ENCODE assay signal across 8 mouse cellular contexts in the genomic region with DNA sequence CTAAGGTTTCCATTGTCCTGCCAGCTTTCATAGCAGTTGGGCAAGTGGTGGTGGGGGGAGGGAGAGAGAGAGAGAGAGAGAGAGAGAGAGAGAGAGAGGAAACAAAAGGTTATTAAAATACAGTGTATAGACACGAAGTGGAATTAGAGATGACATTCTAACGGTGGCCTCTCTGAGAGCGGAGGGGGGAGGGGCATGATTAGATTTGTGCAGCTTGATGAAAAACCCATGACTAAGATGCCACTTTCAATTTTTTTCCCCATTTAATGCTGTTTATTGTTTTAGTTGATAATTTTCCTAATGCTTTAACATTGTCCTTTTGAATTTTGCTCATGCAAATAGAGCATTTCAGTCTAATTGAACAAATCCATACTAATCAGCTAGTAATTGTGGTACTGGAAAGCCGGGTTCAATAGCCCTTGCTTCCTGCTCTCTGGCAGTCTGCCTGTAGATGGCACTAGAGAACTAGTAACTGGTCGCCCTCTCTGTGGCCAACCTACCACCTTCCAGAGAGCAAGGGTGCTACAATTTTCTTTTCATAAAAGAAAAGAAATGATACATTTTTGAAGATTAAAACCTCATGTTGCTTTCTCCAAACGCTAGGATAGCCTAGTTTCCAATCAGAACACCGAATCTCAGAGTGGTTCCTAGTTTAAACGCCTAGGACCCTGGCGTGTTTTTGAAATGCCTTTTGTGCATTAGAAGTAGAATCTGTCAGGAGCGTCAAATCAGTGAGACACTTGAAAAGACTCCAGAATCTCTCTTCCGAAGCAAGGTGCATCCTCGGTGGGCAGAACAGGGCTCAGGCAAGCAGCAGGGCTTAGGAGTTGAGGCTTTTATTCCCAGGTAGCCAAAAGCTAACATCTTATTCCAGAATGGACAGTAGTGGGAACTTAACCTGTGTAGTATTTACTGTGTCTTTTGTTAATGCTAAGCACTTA. TPM values are rescaled to one million over a fixed set of nuclear protein-coding genes. Genes with fewer than 3 reads are reported as not detected.
A peak's percentile ranks its signal among the peaks of the same experiment; 100 is the strongest.
DNase-seq lines count a peak whose midpoint lies in the region; ATAC-seq lines count a peak whose summit lies in the region.
"Had no signal": no experiment of that assay in that cellular context is flagged by ENCODE, and none has a peak within 500 bp of the region (broad histone marks: within the 10 kb centered on the region; RNA-seq: fewer than 3 reads in every experiment).

No protein-coding gene starts in this region.

- H3K4me3 ChIP-seq in forebrain, embryonic 14.5 days (ENCODE audit: low read depth, low read length), result no peak overlapping the region
- H3K4me3 ChIP-seq: limb, embryonic 15.5 days had no signal

- peak overlapping the region; percentile 45; the same call in 1 of the 2 replicates for H3K27ac ChIP-seq in forebrain, embryonic 14.5 days (ENCODE audit: low read depth, low read length)
- H3K27ac ChIP-seq: limb, embryonic 15.5 days had no signal

- no peaks in the 10 kb centered on the region for H3K27me3 ChIP-seq in forebrain, embryonic 14.5 days (replicated peaks; ENCODE audit: control insufficient read depth, insufficient read depth, low read length)
- H3K27me3 ChIP-seq: limb, embryonic 15.5 days had no signal

- 17% methylated on average over 12 of the region's 12 CpGs for WGBS in forebrain, embryonic 14.5 days

- no peak overlapping the region for H3K9ac ChIP-seq in forebrain, embryonic 14.5 days (ENCODE audit: low read length)
- H3K9ac ChIP-seq: limb, embryonic 15.5 days had no signal

- peaks cover 41% of the 10 kb centered on the region for H3K4me1 ChIP-seq in forebrain, embryonic 14.5 days (ENCODE audit: control insufficient read depth, insufficient read depth, low read length)

- ATAC-seq in cerebellum, adult (ENCODE audit: insufficient number of reproducible peaks, low FRiP score, low TSS enrichment), result peak; percentile 90
- ATAC-seq in forebrain, embryonic 14.5 days, result peak; percentile 78

- peak; percentile 13 for DNase-seq in T-cell, adult 2 months (ENCODE audit: low spot score)
- peak; percentile 93 for DNase-seq in forebrain, embryonic 14.5 days (ENCODE audit: low spot score)
- DNase-seq in heart, postnatal 4 days, result peak; percentile 79
- DNase-seq in layer of hippocampus, adult 9-11 months, result peak; percentile 75
- peak; percentile 38 to 71 for DNase-seq in lung, postnatal 4 days
- DNase-seq in right cerebral cortex, postnatal 10 days (ENCODE audit: low spot score in 2 of 2), result peak; percentile 83 to 86

- H3K4me2 ChIP-seq in forebrain, embryonic 14.5 days (ENCODE audit: low read length), result no peak overlapping the region
- H3K4me2 ChIP-seq: limb, embryonic 15.5 days had no signal

- no peaks in the 10 kb centered on the region for H3K9me3 ChIP-seq in forebrain, embryonic 14.5 days (replicated peaks; ENCODE audit: control insufficient read depth, low read length)
- H3K9me3 ChIP-seq: limb, embryonic 15.5 days had no signal

- H3K36me3 ChIP-seq in forebrain, embryonic 14.5 days (ENCODE audit: control insufficient read depth, insufficient read depth, low read length), result peaks cover 6% of the 10 kb centered on the region; the same call in 1 of the 2 replicates
- H3K36me3 ChIP-seq: limb, embryonic 15.5 days had no signal

RNA-seq across cellular contexts. Expression of a gene that starts 48.5 kb away (rescaled TPM):
- polyA plus RNA-seq in forebrain, embryonic 14.5 days (2014; fragmentation: Nextera tagmentation; extraction: Ambion mirVana), result not detected in 2 replicates
- total RNA-seq in heart, postnatal 4 days (2021), result not detected
- polyA plus RNA-seq: limb, embryonic 15.5 days had no signal

Comparison
In these comparisons a context has a peak if more than half of its experiments do, and no peak if none do; other contexts are left out.
1. DNase-seq: peak in every context shown above with its lines; median percentile 93 in forebrain, embryonic 14.5 days; 84 in right cerebral cortex, postnatal 10 days; 79 in heart, postnatal 4 days; 75 in layer of hippocampus, adult 9-11 months; 54 in lung, postnatal 4 days; 13 in T-cell, adult 2 months.